Mouse (Mus musculus) layer of hippocampus, postnatal 25 days (tissue): Measurements from ENCODE around the gene Hk1. TPM values are rescaled to one million over a fixed set of nuclear protein-coding genes. Genes with fewer than 3 reads are reported as not detected.

Source experiments
- DNase-seq, 2 experiments: peaks; one replicate each; pipeline ENCODE4 v3.0.0; 2022; ENCODE audit warnings: mixed read lengths in 2 of 2, low spot score in 1 of 2; ENCODE audit errors: extremely low spot score in 1 of 2
- total RNA-seq, 2 experiments: library from RNA; stranded (reverse); gene quantifications; 2 replicates each; pipeline ENCODE4 v1.2.3; 2021

The Hk1 gene
- total RNA-seq = 100 to 1,000 TPM; 297 to 303 TPM

- DNase-seq = no peak
These were observed at the start of gene Hk1 for GRCm38 (mm10) chr10:62379808-62380207. Hk1 (minus strand) TSS chr10:62379908.

- DNase-seq = no peak
These were observed 45.6 kb upstream of the Hk1 start for GRCm38 (mm10) chr10:62425081-62425871.

- no peak for DNase-seq
These were observed 42.5 kb upstream of the Hk1 start, which contains the start of gene Hkdc1 for GRCm38 (mm10) chr10:62422255-62422654. Hkdc1 (minus strand) TSS chr10:62422491.

DNA sequence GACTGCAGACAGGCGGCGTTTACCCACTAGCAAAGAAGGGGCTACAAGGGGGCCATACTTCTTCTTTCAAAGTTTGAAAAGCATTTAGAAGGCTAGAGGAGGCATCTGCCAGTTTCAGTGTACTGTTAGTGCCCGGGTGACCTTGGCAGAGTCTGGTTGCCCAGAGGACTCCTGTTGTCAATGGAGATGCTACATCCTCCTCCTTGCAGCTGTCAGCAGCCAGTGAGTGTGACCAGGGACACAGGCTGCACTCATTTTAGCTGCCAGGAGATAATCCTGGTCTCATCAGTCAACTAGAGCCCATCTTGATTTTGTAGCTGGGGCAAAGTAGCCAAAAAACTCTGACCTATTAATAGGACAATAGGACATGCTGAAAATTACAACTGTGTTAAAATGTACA, 41.4 kb upstream of the Hk1 start:
- no peak for DNase-seq

DNA sequence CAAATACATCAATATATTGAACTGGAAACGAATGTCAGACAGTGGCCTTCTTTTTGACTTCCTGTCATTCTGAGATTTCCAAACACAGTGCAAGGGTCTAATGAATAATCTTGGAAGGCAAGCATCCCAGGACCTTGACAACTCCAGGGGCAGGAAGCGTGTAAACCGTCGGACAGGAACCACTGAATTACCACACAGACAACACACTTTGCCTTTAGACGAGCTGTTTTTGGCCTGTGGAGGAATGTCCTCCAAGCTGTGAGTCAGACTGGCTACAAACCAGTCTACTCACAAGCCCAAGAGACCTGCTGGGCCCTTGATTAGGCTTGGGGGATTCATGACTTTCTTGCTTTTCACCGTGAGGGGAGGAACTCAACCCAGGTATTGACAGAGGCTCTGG, 40.7 kb upstream of the Hk1 start:
- no peak for DNase-seq

- DNase-seq = no peak
These were observed 39.7 kb upstream of the Hk1 start for GRCm38 (mm10) chr10:62419422-62419821.

- DNase-seq = no peak
These were observed 39.2 kb upstream of the Hk1 start for GRCm38 (mm10) chr10:62418831-62419356.

DNA sequence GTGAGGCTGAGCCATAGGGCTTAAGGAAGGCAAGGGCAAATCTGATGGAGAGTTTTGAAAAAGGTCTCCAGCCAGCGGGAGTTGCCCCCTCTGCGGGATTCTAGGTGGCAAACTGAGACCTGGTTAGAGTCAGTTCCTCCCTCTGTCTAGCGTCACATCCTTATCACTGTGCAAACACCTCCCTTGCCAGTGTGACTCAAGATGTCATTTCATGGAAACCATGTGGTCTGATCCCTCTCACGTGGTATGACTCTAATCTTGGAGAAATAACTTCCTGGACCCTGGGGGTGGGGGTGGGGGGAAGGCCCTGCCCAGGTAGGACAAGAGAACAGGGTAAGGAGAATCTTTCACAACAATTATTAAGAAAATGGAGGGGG, 33.9 kb upstream of the Hk1 start:
- DNase-seq = no peak

DNA sequence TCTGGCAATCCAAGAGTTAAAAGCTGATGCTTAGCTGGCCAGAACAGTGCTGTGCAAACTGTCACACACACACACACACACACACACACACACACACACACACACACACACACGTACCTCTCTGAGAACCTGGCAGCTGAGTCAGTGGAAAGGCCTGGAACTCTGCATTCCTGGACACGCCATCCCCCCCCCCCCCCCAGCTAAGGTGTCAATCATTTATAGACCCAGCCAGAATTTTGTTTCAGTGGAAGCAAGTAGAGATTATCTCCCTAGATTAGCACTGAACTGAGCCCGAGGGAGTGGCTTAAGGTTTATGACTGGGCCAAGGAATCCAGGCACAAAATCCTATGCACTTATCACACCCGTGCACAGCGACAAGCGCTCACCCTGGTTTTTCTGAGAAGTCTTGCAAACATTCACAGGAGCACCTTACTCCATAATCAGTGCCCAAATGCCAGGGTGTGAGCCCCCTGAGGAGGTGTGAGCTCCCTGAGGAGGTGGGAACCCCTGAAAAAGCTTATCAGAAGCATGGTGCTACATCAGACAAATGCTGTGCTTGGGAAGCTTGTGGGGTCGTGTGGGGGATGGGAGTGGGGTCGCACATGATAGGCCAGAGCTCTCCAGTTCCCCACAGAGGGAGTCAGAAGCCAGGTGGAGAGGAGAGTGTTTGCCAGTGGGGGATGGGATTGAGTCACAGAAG, 33.3 kb upstream of the Hk1 start:
- no peak for DNase-seq

GRCm38 (mm10) chr10:62411431-62412410, 32.0 kb upstream of the Hk1 start:
- DNase-seq = no peak

DNA sequence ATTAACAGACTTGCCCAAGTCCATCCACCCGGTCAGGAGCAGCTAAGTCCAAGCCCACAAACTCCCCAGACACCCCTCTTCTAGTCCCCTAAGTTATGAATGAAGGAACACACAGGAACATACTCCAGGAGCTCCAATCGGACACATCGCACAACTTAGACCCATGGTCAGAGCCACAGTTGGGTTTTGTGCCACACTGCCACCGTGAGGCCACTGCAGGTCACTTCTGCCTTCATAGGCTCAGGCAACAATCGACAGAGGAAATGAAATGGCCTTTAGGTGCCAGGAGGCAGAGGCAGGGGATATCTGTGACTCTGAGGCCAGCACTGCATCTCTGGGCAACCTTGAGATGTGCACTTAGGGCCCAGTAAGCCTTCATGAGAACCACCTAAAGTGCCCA, 31.2 kb upstream of the Hk1 start:
- DNase-seq = peak; percentile 48 to 66

- no peak for DNase-seq
These were observed 25.2 kb upstream of the Hk1 start for GRCm38 (mm10) chr10:62404901-62405300.

GRCm38 (mm10) chr10:62401641-62402111, 22.0 kb upstream of the Hk1 start:
- no peak for DNase-seq

- DNase-seq = no peak
These were observed 3.3 kb upstream of the Hk1 start for GRCm38 (mm10) chr10:62383011-62383410.

DNA sequence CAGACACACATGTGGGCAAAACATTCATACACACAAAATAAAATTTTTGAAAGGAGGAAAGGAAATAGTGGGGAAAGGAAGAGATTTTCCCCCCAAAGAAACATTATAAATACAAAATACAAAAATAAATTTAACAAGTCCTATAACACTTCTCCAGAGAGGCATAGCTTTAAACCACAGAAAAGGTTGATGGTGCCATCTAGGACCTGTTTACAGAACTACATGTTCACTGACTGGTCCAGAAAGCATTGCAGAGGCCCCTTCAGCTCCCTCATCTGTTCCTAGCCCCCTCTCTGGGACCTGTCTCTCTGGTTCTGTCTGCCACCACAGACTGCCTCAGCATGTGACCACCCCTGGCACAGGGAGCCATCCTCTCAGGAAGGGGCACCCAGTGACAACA, 1.2 kb upstream of the Hk1 start:
- DNase-seq = no peak

DNA sequence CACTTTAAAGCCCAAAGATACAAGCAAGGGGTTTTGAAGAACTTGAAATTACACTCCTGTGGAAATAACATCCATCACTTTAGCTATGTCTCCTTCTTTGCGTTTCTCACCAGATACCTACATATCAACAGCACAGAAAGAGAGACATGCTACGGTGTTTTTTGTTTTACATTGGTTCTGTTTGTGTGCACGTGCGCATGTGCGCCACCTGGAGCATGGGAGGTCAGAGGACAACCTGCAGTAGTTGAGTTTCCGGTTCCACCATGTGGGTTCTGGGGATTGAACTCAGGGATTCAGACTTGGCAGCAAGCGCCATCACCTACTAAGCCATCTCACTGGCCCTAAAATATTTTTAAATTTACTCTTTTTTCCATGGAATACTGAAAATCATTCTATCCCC, 20.9 kb downstream of the Hk1 start:
- DNase-seq = no peak

DNA sequence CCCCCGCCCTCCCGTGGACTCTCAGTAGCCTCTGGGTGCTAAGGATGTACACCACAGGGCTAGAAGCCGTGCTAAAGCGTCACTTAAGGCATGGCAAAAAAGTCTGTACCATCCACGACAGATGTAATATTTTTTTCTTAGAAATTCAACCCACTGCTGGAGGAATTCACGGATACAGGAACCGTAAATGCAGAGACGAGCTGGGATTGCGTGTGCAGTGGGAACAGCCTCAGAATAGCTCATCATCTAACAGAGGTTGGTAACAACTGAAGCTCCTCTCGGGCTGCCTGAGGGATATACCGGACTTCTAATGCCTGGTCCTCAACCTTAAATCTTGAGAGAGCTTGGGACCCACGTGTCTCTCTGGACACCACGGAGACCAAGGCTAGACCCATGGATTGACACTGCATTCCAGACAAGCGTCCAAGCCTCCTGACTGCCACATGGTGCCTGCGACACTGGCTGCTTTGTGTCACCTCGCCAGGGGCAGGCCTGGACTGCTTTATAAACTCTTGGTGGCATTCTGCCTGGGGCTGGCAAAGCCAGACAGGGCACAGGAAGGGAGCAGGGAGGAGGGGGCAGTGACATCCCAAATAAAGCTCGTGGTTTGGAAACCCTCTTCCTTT, 23.5 kb downstream of the Hk1 start:
- DNase-seq = no peak

DNA sequence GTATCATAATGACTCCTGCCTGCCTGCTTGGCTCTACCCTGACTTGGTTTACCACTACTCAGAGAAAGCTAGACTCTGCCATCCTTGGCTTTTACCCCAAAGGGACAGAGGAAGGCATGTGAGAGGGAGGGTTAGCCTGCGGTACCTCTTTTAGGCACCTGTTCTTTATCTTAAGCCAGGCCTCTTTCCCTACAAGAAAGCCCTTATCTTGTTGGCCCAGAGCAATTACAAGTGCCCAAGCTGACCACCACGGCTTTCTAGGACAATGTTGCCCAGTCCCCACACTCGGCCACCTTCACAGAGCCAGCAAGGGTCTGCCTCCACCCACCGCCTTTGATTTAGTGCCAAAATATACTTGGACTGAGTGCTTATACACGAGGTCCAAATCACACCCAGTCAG, 34.6 kb downstream of the Hk1 start:
- DNase-seq = no peak

- DNase-seq = no peak
These were observed 35.5 kb downstream of the Hk1 start for GRCm38 (mm10) chr10:62344004-62344752.
